Mouse (Mus musculus) left cerebral cortex, adult 18-20 months (tissue): Measurements from ENCODE around the gene Slc5a5. TPM values are rescaled to one million over a fixed set of nuclear protein-coding genes. Genes with fewer than 3 reads are reported as not detected.

Experiments used
- DNase-seq, 2 experiments: peaks; one replicate each; pipeline ENCODE4 v3.0.0; 2021 to 2022; ENCODE audit warnings: low spot score in 2 of 2, mixed read lengths in 1 of 2
- total RNA-seq, 2 experiments: library from RNA; stranded (reverse); gene quantifications; 2 replicates each; pipeline ENCODE4 v1.2.3; 2021

Gene Slc5a5
- total RNA-seq, 2 experiments from 2014 or later: 12.8 to 13.0 TPM

DNA sequence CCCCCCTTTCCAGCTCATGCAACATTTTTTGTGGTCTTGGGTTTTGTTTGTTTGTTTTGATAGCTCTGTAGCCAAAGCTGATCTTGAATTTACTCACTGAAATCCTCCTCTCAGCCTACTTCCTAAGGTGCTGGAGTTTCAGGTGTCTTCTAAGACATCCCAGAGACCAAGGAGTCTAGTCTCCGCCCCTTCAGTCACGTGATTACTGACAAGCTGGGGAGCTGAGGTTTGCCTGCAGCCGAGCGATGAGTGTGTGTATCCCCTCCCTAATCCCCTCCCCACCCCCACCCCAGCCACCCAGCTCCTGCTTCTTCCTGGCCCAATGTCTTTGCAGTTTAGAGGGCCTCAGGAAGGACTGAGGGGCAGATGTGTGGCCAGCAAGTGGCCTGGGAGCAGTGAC, 35.0 kb downstream of the Slc5a5 start:
- DNase-seq: no peak

DNA sequence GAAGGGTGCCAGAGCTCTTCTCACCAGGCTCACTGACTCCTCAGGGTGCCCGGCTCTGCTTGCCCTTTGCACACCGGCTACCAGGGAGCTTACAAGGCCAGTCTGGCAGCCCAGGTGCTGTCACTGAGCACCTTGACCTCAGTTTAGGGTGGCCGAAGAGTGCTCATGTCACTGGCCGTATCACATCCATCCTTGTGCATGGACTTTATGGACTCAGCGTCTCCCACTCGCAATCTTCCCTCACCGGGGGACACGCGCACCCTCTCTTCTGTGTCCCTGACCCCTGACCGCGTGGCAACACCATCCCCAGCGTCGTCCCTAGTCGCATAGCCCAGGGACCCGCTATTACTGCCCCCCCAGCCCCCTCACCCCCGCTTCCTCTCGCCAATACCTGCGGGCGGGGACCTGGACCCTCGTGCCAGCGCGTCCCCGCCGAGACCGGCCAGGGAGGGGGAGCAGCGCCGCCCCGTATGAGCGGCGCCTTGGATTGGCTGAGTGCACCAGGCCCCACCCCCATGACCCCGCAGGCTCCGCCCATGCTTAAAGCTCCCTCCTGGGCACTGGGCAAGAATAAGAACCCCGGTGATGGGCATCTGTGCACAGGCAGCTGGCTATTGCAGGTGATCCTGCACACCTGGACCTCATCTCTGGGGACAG, 35.9 kb downstream of the Slc5a5 start:
- peak; percentile 77 to 80 for DNase-seq

DNA sequence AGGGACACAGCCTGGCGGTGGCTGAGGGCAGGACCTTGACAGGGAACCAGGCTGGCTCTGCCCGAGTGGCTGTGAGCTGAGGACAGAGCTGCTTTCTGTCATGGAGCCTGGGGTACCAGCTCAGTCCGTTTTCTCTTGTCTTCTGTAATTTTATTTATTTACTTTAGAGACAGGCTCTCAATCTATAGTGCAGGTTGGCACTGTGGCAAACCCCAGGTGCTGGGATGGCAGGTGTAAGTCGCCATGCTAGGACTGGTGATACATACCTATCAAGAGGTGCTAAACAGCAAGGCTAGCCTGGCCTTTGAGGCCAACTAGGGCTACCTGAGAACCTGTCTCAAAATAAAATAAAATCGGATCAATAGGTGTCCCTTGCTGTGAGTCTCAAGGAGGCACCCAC, 36.5 kb downstream of the Slc5a5 start:
- no peak for DNase-seq

DNA sequence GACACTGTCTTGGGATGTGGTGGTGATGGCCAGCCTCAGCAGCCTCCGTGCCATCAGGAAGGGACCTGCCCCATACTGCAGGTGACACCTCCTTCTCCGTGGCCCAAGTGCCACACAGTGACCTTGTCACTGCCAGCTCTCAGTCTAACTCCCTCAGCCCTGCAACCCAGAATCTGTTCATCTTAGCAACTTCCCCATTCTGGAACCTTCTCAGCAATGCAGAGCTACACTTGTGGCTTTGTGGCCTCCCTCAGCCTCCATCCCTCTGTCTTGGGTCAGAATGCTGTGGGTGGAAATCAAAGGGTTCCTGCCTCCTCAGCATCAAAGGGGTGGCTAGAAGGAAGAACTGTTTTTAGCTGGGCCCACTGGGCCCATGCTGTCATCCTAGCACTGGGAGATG, 38.7 kb downstream of the Slc5a5 start:
- no peak for DNase-seq

DNA sequence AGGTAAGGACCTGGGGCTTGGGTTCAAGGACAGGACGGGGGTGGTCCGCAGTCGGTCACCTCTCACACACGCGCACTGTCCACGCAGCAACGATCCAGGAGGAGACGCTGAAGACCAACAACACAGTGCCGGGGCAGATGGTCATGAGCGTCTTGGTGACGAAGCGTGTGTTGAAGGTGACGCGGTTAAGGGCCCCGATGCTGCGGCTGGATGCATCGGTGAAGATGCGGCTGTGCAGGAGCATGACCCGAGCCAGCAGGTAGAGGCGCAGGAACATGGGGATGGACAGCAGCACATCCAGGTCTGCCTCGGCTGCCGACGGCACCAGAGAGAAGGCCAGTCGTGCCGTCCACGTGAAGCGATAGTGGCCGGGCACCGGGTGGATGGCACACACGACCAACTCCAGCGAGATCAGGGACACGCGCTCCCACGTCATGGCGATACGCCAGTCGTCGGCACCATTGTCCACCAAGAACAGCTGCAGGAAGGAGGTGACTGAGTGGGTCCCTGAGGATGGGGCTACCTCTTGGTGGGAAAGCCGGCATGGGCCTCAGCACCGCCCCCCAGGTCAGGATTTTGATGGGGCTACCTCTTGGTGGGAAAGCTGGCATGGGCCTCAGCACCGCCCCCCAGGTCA, 39.8 kb downstream of the Slc5a5 start:
- DNase-seq: no peak

DNA sequence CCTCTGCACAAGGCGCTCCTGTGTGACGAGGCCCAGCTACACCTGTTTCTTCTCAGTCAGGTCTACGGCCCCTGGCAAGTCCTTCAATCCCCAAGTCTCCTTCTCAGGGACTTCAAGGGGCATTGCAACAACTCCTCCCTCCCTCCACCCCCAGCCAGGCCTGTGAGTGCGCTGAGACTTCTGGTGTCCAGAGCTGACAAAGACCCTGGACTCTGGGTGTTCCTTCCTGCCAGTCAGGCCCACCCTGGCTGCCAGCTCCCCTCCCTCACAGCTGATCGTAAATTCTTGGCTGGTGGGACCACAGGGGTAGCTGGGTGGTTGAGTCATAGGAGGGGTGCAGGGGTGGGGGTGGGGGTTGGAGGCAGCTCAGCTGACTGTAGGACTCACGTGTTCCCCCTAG, 40.7 kb downstream of the Slc5a5 start:
- DNase-seq: no peak

DNA sequence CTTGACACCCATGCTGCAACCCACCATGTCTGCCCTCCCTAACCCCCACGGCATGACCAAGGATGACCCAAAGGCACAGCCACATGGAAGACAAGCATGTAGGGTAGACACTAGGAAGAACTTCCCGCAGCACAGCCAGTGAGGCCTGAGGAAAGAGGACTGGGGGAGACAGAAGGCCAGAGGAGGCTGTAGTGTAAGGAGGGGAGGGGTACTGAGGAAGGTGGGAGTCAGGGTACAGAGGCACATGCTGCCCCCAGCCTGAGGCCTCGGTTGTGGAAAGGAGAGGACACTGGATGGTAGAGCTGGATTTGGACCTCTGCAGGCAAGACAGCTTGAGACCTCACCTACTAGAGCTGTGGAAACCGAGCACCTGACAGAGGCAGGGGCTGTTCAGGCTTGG, 41.6 kb downstream of the Slc5a5 start:
- DNase-seq: no peak

DNA sequence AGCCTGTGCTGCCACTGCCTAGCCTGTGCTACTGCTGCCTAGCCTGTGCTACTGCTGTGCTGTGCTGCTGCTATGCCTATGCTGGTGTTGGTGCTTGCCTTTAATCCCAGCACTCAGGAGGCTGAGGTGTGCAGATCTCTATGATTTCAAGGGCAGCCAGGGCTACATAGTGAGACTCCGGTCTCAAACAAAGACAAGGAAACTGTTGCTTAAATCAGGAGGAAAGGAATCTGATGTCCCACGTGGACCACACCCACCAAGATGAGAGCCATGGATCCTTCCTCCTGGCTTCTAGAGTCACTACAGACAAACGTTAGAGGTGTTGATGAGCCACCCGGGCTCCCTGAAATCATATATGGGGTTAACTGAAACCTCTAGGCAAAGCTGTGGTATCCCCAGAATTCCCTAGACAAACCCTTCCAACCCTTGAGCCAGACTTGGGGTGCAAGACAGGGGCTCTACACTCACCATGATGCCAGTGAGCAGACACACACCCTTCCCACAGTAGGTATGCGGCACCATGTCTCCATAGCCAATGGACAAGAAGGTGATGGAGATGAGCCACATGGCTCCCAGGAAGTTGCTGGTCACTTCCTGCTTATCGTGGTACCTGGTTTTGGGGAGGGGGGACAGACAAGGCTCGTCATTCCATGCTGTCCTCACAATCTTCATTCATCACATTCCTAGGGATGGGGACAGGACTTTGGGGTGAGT, 42.3 kb downstream of the Slc5a5 start:
- DNase-seq: no peak

DNA sequence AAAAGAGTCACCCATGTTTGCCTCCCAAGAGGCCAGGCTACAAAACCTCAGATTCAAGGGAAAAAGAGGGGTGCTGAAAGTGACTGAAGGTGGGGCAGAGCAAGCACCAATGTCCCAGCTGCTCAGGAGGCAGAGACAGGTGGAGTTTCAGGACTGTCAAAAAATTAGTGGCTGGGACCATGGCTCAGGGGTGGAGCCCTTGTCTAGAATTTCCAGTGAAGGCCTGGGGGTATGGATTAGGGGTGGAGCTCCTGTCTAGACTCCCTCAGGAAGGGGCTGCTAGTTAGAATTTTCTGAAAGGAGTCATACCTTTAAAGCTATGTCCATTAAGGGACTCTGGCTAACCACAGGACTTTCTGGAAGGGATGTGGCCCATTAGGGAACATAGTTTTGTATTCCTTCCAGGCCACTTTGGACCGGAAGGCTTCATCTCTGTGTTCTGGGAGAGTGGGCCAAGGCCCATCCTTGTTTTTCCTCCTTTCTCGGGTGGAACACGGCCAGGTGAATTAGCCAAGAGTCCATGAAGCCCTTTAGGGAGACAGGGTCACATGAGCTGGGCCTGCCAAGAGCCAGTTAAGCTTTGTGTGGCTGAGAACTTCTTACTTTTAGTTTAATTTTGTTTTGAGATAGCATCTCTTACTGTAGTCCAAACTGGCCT, 43.1 kb downstream of the Slc5a5 start:
- DNase-seq: no peak

DNA sequence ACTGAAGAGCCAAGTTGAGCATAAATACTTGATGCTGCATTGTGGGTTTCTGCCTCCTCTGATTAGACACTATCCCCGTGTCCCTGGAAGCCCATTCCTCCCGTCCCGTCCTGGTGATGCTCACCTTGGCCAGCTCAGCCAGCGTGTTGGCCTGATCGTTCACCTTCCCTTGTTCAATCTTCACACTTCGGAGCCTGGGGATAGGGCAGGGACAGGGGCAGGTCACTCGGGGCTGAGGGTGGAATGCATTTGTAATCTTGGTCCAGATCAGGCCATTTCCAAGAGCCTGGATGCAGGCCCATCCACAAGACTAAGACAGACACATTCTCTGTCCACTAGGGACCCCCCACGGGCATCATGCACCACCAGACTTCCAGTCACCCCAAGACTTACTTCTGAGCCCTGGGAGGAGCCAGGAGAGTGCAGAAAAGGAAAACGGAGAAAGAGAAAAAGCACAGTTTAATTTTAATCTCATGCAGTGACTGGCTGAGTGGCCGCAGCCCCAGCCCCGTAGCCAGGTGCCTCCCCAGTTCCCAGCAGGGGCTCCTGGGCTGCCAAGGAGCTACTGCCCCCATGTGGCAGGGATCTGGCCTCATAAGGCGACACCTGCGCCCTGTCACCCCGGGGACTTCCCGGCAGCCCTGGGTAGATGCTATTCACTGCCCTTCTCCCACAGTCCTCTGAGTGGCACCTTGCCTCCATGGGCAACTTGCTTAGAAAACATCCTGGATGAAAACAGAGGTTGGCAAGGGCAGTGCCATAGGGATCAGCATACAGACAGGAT, 46.0 kb downstream of the Slc5a5 start:
- no peak for DNase-seq

DNA sequence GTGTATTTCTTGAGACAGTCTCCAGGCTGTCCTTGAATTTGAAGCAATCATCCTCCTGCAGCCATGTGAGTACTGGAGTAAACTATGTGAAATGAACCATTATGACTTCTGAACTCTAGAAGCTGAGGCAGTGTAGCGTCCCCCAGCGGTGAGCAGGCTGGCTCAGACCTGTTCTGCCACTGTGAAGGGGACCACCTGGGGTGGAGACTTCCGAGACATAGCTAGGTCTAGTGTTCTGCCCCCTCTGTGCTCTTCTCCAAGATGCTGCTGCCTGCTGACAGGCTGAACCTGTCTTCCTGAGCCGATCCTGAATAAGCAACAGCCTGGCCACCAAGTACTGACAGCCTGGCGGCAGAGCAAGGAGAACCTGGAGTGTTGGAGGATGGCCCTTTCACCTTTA, 47.4 kb downstream of the Slc5a5 start:
- DNase-seq: no peak

DNA sequence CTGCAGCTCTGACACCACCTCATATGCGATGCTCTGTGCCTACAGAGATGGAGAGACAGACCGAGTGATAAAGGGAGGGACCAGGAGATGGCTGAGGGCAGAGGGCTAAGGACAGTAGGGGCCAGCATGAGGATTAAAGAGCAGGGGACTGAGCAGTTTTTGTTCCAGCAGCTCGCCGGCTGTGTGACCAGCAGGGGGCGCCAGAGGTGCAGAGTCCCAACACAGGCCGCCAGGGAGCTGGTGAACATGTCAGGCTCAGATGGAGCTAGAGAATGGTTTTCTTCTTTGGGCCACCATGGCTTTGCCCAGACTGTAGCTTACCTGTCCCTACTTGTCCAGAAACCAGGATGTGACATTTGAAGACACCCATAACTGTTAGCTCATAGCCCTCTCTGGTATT, 48.0 kb downstream of the Slc5a5 start:
- DNase-seq: peak; percentile 84 to 92

DNA sequence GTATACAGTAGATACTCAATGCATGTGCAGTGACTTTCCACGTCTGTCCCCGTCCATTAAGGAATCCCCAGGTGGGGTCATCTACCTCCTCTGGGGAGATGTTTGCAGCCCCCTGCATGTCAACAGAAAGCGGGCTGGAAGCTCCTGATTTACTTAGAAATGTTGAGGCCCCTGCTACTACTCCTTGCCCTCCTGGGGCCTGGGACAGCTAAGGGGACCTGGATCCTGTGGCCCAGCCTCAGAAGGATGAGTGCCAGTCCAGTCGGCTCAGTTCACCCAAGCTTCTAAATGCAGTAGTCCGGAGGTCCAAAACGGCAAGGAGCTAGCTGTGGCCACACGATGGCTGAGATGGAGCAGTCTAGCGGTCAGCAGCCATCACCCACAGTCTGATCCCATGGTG, 48.6 kb downstream of the Slc5a5 start:
- no peak for DNase-seq

DNA sequence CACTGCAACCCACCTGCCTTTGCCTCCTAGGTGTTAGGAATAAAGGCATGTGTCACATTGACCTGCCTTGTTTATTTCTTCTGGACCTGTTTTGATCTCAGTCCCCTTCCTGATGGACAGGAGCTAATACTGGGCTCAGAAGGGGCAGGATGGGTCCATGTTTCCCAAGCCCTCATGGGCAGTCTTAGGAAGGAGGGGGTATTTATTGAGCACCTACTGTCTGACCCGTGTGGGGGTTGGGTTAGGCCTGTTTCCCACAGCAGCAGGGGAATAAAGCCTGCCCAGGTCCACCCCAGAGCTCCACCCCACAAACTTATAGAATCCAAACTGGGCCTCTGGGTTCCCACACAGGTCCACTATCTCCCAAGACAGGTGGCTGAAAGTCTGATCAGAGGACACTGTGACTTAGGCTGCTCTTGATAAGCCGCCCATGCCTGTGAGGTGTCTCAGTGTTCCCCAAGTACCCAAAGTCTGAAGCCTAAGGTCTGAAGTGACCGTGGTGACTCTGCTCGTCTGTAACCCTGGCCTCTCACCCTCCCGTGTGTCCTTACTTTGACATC, 49.3 kb downstream of the Slc5a5 start:
- no peak for DNase-seq

DNA sequence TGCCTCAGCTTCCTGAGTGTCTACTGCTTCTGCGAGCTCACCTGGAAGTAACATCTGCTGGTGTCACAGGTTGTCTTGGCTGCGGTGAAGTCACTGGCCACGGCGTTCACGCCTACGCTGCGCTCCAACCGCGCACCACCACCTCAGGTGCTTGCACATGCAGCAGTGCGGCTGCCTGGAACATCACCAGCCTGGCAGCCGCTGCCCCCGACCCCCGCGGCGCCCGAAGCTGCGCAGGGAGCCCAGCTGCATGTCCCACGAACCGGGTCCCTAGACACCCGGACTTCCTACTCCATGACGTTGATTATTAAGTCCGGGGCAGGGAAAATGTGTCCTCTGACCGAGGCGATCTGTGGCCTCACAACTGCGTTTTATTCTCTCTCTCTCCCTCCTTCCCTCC, 50.1 kb downstream of the Slc5a5 start:
- DNase-seq: no peak

DNA sequence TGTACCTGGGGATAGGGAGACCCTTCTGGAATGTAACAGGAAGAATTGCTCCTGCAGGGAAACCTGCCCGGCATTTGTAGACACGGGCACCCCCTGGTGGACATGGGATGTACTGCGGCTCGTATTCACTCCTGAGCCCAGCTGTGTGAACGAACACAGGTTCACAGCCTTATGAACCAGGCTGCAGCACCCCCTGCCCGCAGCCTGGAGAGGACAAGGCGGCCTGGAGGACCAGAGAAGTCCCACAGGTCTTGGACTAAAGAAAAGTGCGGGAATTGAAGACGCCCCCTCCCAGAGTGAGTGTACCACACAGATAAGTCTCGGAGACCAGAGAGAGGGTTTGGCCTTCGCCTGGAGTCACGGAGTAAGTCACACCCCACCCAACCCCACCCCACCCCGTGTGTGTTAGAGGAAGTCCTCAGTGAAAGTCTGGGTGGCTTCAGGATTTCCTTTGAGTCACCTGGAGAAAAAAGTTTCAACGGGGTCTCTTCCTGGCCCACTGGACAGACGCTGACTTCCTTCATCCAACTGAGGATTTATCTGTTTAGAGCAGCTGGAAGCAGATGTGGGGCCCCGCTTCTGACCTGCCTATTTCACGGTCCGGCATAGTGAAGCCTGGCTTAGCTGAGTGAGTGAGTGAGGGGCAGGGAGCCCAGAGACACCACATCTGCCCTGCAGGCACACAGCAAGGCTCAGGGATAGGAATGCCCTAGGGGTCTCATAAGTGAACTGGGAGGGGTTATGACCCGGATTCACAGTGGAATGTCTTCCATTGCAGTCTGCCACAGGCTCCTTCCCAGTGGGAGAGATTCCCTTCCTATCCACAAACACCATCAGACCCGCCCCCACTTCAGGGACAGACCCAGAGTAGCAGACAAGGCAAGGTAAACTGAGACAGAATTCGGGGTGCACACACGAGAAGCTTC, 51.1 kb downstream of the Slc5a5 start:
- DNase-seq: peak; percentile 90 to 94

DNA sequence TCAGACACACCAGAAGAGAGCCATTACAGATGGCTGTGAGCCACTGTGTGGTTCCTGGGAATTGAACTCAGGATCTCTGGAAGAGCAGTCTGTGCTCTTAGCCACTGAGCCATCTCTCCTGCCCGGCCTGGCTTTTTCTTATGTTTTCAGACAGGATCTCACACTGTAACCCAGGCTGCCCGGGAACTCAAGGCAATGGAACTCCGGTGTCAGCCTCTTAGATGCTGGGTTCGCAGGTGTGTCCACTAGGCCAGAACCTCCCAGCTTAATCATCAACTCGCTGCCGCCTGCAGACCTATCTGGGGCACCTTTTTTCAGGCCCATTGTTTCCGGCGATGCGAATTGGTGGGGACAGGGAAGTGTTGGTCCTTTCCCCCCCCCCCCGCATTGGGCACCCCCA, 52.0 kb downstream of the Slc5a5 start:
- no peak for DNase-seq

DNA sequence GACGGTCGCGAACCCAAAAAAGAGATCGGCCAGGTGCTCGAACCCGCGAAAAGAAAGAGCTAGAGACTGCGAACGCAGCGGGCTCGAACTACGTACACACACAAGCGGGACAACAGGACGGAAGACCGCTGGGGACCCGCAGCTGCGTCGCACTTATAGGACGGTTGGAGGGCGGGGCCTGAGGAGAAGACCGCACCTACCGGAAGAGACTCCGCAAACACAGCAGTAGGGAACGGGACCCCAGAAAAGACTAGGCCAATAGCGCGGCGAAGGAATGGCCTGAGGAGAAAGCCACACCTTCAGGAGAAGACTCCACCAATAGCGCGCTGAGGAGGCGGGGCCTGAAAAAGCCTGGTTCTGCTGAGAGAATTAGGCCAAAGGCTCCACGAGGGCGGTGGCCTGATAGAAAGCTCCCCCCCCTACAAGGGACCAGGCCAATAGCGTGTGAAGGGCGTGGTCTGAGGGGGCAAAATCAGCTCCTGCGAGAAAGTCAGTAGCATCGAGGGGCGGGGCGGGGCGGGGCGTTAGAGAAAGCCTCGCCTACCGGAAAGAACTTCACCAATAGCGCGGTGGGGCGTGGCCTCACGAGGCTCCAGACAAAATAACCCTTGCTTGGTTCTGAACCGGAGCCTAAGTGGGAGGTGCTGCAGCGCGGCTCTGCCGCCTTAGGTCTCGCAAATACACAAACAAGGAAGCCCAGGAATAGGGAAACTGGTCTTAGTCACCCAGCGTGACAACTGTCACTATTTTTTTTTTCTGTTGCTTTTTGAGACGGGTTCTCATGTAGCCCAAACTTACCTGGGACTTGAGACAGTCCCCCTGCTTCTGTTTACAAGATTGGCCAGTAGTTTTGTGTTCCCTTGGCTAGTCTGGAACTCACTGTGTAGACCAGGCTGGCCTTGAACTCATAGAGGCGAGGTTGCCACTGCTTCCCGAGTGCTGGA, 52.9 kb downstream of the Slc5a5 start, which contains the start of gene Arrdc2:
TSS of gene Arrdc2 (minus strand) at position 313 of the 944 bp plus-strand sequence.
- DNase-seq: peak; percentile 94 to 97
